Mouse (Mus musculus): ENCODE measurements around the gene Gcn1l1.

DNA sequence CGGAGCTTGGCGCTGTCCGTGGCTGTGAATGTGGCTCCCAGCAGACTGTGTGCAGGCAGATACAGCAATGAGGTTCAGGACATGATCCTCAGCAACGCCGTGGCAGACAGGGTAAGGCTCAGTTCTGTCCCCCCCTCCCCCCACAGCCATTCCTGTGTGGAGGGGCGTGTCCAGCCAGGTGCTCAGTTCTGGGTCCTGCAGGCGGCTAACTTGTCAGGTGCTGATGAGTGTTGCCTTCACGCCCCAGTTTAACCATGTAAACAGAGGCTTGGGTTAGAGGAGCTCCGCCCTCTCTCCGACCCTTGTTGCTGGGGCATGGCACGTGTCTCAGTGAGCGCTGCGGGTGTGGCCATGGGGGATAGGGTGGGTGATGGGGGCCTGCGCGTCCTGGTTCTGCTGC, 54.6 kb downstream of the Gcn1l1 start:
- TF ChIP-seq POLR2A (IDR thresholded peaks at IDR 0.05; ENCODE audit: extremely low read depth, insufficient read depth, low read length) (no peak), CTCF (IDR thresholded peaks at IDR 0.05; ENCODE audit: low read depth, low read length) (no peak)

Data from liver, adult 2 months (tissue).